Mouse (Mus musculus) brain, adult 2 months (tissue): ENCODE measurements at regions not wholly inside any gene's neighbourhood (a gene's known extent, or its start where the extent isn't known, plus 50 kb on each side); places are given as distances from the start of the nearest gene placed in this dataset.
A peak's percentile ranks its signal among the peaks of the same experiment; 100 is the strongest.

Source experiments
- DNase-seq: peaks from one replicate; pipeline ENCODE4 v3.0.0; 2011; ENCODE audit warnings: low read depth, low spot score

DNA sequence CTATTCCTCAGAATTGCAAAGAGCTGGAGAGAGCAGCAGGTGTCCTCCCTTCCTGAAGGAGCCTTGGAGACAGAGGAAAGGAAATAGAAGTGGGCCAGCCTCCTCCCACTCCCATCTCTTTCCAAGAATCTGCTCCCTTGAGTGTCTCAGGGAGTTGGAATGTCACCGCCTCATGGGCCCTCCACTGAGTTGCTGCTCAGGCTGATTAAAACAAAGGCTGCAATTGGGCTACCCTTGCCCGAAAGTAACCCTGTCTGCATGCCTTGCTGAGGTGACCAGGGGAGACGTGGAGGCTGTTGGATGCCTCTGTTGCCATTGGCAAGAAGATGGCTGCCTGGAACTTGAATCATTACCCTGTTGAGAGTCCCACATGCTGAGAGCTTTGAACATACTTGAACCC lies 59.7 kb upstream of the Abca1 start:
- DNase-seq = peak; percentile 62

DNA sequence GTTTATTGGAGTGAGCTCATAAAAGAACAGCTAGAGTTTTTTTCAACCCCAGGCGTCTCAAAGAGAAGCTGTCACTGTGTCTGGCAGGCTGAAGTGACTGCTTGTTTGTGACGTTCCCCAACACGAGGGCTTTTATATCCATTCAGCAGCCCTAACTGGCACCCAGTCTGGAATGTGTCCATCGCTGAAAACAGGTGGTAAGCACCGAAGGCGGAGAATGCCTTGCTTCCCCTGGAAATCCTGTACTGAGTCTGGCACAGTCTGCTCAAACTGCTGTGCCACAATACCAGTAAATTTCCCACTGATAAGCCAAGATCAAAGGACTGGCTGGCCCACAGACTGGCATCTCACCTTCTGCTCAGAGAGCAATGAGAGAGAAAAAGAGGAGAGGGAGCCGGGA lies 59.1 kb upstream of the Abca1 start:
- DNase-seq = peak; percentile 84

DNA sequence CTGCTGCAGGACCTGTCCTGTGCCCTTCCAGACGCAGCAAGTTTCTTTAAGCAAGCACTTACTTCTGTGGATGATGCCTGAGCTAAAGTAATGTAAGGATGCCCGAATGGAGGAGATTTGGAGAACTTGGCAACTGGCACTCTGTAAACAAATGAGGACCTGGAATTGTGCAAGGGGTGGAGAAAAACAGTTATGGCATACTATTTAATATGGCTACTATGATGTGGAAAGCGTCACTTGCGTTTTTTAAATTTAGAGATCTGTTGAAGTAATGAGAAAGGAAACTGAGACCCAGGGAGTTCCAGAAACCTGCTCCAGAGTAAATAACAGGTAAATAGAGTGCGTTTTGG lies 58.6 kb upstream of the Abca1 start:
- DNase-seq = no peak

DNA sequence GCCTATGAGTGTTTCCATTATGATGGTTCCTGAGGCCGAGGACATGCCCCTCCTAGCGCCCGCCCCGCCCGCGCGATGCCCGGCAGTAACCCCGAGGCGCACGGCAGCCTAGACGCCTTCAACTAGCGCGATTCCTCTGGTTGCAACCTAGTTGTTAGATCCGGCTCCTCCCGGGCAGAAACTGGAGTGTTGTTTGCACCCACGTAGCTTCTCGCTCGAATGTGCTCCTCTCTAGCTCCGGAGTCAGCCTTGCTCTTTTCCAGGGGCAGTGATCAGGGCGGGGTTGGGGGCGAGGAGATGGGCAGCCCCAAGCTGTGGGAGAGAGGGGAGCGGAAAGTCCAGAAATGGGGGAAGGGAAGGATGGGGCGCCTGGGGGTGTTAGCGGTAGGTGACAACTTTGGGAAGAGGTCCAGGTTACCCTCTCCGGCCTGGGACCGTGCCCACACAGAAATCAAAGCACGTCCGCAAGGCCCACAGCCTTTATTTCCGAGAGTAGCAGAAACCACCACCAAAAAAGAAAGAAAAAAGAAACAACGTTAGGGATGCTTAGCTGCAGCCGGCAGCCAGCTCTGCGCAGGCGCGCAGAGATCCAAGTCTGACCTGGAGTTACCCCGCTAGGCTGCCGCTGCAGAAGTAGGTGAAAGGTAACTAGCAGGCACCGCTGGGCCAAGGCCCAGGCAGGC lies 58.1 kb upstream of the Abca1 start:
- DNase-seq = peak; percentile 90

DNA sequence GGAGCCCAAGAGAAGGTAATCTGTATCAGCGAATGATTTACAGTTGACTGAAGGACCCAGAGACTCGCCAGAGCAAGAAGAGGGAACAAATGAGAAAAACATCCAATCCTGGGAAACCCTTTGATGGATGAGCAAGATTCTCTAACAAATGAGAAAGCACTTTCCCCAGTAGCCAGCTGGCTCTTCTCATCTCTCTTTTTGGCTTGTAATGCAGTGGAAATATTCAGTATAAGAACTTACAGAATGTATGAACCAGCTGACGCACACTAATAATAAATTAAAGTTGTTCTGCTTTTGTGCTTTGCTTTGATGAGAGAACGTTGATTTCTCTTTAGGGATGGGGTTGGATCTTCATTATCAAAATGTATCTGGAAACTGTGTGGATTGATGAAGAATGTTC lies 52.8 kb upstream of the Abca1 start:
- no peak for DNase-seq

DNA sequence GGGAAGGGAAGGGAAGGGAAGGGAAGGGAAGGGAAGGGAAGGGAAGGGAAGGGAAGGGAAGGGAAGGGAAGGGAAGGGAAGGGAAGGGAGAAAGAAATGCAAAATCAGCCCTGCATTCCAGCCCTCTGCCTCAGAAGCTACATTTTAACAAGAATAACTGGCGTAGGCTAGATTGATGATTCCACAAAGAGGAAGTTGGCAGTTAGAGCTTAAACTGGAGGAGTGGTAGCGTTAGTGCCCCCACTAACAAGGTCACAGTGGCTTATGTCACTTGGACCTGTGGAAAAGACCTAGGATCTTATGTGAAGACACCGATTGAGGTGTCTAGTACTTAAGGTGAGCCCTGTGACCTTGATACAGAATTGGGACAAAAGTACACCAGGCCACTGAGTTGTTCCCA lies 51.0 kb upstream of the Abca1 start:
- DNase-seq = no peak
